Mouse (Mus musculus): ENCODE measurements around the gene Wdsub1.
A peak's percentile ranks its signal among the peaks of the same experiment; 100 is the strongest.

Wdsub1 gene

GRCm38 (mm10) chr2:59841189-59841939, 41.0 kb downstream of the Wdsub1 start:
- DNase-seq: peak; percentile 64 to 89

- no peak for DNase-seq
Observed at GRCm38 (mm10) chr2:59840191-59840590, 42.2 kb downstream of the Wdsub1 start.

GRCm38 (mm10) chr2:59839755-59840154, 42.6 kb downstream of the Wdsub1 start:
- DNase-seq: no peak

- DNase-seq: peak; percentile 56 to 73
Observed at GRCm38 (mm10) chr2:59838825-59839224, 43.6 kb downstream of the Wdsub1 start.

DNA sequence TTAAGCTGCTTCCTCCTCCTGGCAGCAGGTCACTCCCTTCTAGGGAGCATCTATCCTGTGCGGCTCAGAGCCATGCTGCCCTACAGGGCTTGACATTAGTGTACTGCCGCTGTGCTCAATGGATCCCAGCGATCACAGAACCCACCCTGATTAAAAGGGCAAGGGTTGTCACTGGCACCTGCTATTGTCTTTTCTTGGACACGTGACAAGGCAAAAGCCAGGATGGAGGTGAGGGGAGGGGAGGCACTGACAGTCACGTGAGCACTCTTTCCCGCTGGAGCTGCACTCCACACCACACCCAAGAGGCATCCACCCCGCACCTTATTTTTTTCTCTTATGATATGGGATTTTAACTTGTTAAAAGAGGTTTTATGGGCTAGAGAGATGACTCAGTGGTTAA, 50.6 kb downstream of the Wdsub1 start:
- DNase-seq: no peak

GRCm38 (mm10) chr2:59830940-59831339, 51.5 kb downstream of the Wdsub1 start:
- DNase-seq: no peak

DNA sequence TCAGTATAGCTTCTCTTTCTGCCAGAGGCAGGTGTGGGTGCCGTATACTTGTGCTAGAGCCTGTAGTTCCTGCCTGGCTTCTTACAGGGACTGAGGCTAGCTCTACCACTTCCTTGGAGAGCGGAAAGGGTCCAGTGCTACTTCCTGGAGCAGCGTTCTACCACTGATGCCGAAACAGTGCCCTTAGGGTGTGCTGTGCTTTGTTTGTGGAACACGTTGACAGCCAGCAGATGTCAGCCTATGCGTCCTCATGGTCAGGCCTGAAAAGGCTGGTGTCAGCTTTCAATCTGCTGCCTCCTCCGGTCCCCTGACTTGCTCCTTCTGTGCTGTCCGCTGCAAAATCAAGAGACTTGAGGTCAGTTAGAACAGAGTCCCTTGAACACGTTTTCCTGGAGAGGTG, 52.2 kb downstream of the Wdsub1 start:
- DNase-seq: peak; percentile 55 to 76

- DNase-seq: no peak
Observed at GRCm38 (mm10) chr2:59829718-59830117, 52.7 kb downstream of the Wdsub1 start.

GRCm38 (mm10) chr2:59828777-59829508, 53.4 kb downstream of the Wdsub1 start:
- peak; percentile 69 to 86 for DNase-seq

- DNase-seq: no peak
Observed at GRCm38 (mm10) chr2:59828103-59828655, 54.2 kb downstream of the Wdsub1 start.

DNA sequence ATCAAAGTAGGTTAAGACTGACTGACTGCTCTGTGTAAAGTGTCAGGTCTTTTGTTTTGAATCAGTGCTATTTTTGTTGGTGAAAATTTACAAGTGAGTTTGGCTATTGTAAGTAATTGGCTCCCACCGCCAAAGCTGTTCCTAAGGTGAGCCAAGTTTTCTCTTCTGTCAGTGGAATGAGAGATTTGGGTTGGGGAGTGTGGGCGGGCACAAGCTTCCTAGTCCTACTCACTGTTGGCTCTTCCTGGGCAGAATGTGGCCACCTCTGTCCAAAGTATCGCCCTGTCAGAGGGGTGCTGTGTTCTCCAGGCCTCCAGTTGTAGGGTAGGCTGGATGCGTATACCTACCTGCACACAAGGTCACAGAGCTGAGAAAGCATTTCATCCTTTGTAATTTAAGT, 57.0 kb downstream of the Wdsub1 start:
- DNase-seq: no peak

GRCm38 (mm10) chr2:59824289-59824688, 58.1 kb downstream of the Wdsub1 start:
- DNase-seq: peak; percentile 65 to 86

DNA sequence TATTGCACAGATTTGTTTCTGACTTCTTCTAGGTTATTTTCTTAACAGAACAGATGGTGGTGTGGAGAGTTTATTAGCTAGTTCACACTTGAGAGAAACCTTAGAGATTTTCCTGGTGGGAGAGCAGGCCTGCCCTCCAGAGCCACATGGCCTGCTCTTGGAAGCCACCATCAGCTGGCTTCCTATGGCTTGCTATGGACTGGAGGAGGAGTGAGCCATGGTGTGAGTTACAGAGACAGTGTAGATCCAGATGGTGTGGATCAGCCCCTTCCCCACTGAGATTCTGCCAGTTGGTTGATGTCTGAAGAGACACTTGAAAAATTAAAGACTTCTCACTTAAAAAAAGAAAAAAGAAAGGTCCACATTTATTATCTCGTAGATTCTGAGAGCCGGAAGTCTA, 61.3 kb downstream of the Wdsub1 start:
- DNase-seq: no peak

- DNase-seq: no peak
Observed at GRCm38 (mm10) chr2:59820088-59820487, 62.3 kb downstream of the Wdsub1 start.

DNA sequence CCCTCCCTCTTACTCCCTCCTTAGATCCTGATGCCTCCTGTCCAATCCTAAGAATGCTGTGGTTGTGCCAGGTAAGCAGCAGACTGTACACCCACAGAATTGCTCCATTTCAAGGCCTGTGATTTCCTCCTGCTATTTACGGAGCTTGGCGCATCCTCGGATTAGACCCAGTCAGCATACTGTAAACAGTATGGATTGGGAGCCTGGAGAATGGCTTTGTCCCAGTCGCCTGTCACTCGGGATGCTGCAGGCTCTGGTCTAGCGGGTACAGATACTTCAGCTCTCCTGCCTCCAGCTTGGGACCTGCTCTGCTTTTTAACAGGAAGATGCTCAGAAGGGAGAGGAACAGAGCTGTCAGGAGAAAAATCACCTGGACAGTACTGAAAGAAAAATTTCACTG, 63.0 kb downstream of the Wdsub1 start:
- no peak for DNase-seq

DNA sequence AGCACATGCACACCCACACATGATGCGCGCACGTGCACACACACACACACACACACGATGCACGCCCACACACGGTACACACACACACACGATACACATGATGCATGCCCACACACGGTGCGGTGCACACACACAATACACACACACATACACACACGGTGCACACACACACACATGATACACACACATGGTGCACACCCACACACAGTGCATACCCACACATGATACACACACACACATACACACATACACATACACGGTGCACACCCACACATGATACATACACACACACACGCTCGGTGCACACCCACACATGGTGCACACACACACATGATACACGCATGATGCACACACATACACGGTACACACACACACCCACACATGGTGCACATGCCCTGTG, 63.7 kb downstream of the Wdsub1 start:
- no peak for DNase-seq

DNA sequence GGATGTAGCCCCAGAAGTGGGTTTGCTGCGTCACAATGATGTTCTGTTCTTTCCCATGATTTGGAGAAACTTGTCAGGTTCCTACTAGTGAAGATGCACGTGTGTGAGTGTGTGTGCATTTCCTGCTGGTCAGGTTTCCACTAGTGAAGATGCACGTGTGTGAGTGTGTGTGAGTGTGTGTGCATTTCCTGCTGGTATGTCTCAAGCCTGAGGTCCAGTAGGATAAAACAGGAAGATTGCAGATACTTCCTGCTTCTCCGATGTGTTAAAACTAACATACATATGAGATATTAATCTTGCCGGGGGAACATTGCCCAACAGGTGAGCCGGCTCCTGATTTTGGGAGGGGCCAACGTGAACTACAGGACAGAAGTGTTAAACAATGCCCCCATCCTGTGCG, 67.4 kb downstream of the Wdsub1 start:
- no peak for DNase-seq

DNA sequence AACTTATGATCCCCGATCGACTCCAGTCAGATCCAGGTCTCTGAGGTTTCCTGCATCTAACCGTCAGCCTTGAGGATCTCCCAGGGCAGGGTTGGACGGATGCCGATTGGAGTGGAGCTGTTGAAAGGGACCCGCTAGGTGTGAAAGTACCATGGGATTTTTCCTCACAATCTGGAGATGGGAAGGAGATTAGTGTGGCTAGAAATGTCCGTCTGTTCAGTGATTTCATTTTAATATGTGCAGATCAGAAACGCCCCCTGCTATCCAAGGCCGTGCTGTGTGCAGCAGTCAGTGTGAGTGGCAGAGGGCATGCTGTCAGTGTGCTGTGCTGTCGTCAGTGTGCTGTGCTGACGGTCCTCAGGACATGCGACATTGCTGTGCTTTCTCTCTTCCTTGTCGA, 68.9 kb downstream of the Wdsub1 start:
- DNase-seq: no peak

- no peak for DNase-seq
Observed at GRCm38 (mm10) chr2:59812641-59813040, 69.8 kb downstream of the Wdsub1 start.

DNA sequence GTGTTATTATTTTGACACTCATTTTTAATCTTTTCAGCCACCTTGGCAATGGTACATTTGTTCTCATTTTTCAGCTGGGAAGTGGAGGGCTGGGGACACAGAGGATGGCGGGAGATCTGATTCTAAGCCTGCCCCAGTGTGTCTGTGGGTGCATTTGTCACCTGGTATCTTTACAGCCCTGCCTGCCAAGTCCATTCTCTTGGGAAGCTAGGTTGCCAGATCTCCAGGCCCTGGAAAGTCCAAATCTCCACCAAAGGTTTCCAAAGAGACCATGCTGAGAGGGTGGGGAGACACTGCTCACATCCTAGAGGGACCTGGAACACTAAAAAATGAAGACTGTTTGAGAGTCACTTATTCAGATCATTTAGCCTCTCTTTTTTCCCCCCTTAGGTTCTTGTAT, 71.1 kb downstream of the Wdsub1 start:
- no peak for DNase-seq

DNA sequence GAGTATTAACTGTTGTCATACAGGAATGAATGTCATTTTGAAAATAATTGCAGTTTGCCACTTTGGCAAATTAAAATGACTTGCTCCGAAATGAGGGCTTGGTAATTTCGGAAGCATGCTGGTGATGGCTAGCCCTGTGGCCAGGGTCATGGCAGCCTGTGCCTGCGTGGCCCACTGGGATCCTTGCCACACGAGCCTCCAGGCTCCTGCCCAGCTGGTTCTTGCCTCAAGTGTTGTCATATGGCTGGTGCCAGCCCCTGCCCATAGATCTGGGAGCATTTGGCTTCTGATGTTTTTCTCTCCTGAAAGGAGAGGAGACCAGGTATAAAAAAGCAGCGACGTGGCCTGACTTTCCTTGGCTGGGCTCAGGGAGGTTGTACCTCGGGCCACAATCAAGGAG, 72.4 kb downstream of the Wdsub1 start:
- DNase-seq: no peak

DNA sequence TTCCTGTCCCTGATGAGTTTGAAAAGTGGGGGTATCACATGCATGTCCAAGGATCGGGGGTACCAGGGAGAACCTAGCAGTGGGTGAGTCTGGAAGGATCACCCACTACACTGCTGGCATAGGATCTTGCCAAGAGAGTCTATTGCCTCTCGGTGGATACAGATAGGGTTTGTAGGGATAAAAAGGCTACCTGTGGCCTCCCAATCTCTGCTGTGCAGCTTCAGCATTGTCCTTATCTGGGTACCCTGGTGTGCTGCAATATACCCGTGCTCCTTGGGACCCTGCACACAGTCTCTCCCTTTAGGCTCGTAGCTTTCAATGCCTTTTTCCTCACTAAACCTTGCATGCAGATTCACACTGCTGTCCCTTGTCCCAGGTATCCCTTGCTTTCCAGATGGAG, 73.8 kb downstream of the Wdsub1 start:
- no peak for DNase-seq

GRCm38 (mm10) chr2:59806038-59806437, 76.4 kb downstream of the Wdsub1 start:
- DNase-seq: no peak

- DNase-seq: no peak
Observed at GRCm38 (mm10) chr2:59805595-59805994, 76.8 kb downstream of the Wdsub1 start.
